8 mouse cellular contexts compared by ENCODE assay signal in genomic region chr6:47780576-47781013, GRCm38 (mm10). TPM values are rescaled to one million over a fixed set of nuclear protein-coding genes. Genes with fewer than 3 reads are reported as not detected.
DNase-seq lines count a peak whose midpoint lies in the region; ATAC-seq and TF ChIP-seq lines count a peak whose summit lies in the region.

No protein-coding gene starts in this region.

- no peak for TF ChIP-seq CTCF in layer of hippocampus, adult 2 months (conservative IDR thresholded peaks at IDR 0.05)

- no peaks in the 10 kb centered on the region for H3K36me3 ChIP-seq in hindbrain, embryonic 13.5 days
- H3K36me3 ChIP-seq in midbrain, embryonic 11.5 days (ENCODE audit: control insufficient read depth, insufficient read depth, low read length) = no peaks in the 10 kb centered on the region

- H3K4me3 ChIP-seq in layer of hippocampus, adult 2 months = peak overlapping the region; percentile 50
- H3K4me3 ChIP-seq in hindbrain, embryonic 13.5 days = peak overlapping the region; percentile 45
- H3K4me3 ChIP-seq in midbrain, embryonic 11.5 days (ENCODE audit: low read depth, low read length) = peak overlapping the region; percentile 43

- peak overlapping the region; percentile 87 for H3K27ac ChIP-seq in layer of hippocampus, adult 2 months
- no peak overlapping the region for H3K27ac ChIP-seq in hindbrain, embryonic 13.5 days
- no peak overlapping the region for H3K27ac ChIP-seq in midbrain, embryonic 11.5 days (ENCODE audit: low read depth, low read length)

- DNase-seq in layer of hippocampus, adult 2 months (ENCODE audit: low spot score in 2 of 2) = peak in 1 of 2 experiments; percentile 9
- no peak for DNase-seq in layer of hippocampus, postnatal 10 days (ENCODE audit: low spot score in 2 of 2)
- DNase-seq in c-Kit-positive CD71-positive TER-119-positive erythroid progenitor cells, embryonic 14.5 days (ENCODE audit: low spot score) = peak; percentile 76
- no peak for DNase-seq in midbrain, embryonic 11.5 days (ENCODE audit: low spot score, missing footprints)
- DNase-seq in yolk sac, embryonic 10.5 days (ENCODE audit: low spot score) = no peak
- no peak for DNase-seq in layer of hippocampus, adult 18-20 months (ENCODE audit: low spot score in 2 of 2)
- DNase-seq in adrenal gland, postnatal 4 days (ENCODE audit: low spot score in 2 of 2) = no peak

- WGBS in hindbrain, embryonic 13.5 days = 10% methylated on average over 2 of the region's 2 CpGs
- WGBS in midbrain, embryonic 11.5 days = 16% methylated on average over 2 of the region's 2 CpGs

- H3K4me1 ChIP-seq in hindbrain, embryonic 13.5 days (replicated peaks) = peaks cover 12% of the 10 kb centered on the region
- H3K4me1 ChIP-seq in midbrain, embryonic 11.5 days (ENCODE audit: control insufficient read depth, insufficient read depth, low read length) = peaks cover 2% of the 10 kb centered on the region; the same call in 1 of the 2 replicates

- H3K4me2 ChIP-seq in hindbrain, embryonic 13.5 days = peak overlapping the region; percentile 52
- peak overlapping the region; percentile 41 for H3K4me2 ChIP-seq in midbrain, embryonic 11.5 days

- H3K9me3 ChIP-seq in hindbrain, embryonic 13.5 days = no peaks in the 10 kb centered on the region
- H3K9me3 ChIP-seq in midbrain, embryonic 11.5 days (ENCODE audit: control insufficient read depth, low read length) = no peaks in the 10 kb centered on the region

- no peaks in the 10 kb centered on the region for H3K27me3 ChIP-seq in hindbrain, embryonic 13.5 days
- H3K27me3 ChIP-seq in midbrain, embryonic 11.5 days (ENCODE audit: control insufficient read depth, insufficient read depth, low read length) = no peaks in the 10 kb centered on the region

- no peak overlapping the region for H3K9ac ChIP-seq in hindbrain, embryonic 13.5 days
- peak overlapping the region; percentile 52; the same call in 1 of the 2 replicates for H3K9ac ChIP-seq in midbrain, embryonic 11.5 days (ENCODE audit: low read length)

- ATAC-seq in hindbrain, embryonic 13.5 days (ENCODE audit: low FRiP score) = no peak
- no peak for ATAC-seq in midbrain, embryonic 11.5 days (ENCODE audit: low FRiP score)

RNA-seq across cellular contexts. Expression of gene Pdia4, which starts 32.6 kb away (rescaled TPM):
- 10 to 100 TPM; 58.2 to 62.5 TPM for total RNA-seq in layer of hippocampus, adult 2 months (2021)
- total RNA-seq in layer of hippocampus, postnatal 10 days (2021) = 10 to 100 TPM; 44.8 to 47.8 TPM
- 177 and 180 TPM in 2 replicates for polyA plus RNA-seq in hindbrain, embryonic 13.5 days (2015; fragmentation: Nextera tagmentation; extraction: Ambion mirVana)
- 258 and 263 TPM in 2 replicates for polyA plus RNA-seq in midbrain, embryonic 11.5 days (2014; fragmentation: Nextera tagmentation; extraction: Ambion mirVana)
- 10 to 100 TPM; 73.1 to 74.2 TPM for total RNA-seq in layer of hippocampus, adult 18-20 months (2021)
- 100 to 1,000 TPM; 115 to 130 TPM for total RNA-seq in adrenal gland, postnatal 4 days (2021)

RNA-seq across cellular contexts. Expression of gene Zfp786, which starts 50.1 kb away (rescaled TPM):
- total RNA-seq in layer of hippocampus, adult 2 months (2021) = 1 to 10 TPM; 5.5 to 6.5 TPM
- total RNA-seq in layer of hippocampus, postnatal 10 days (2021) = 1 to 10 TPM; 7.0 to 7.2 TPM
- polyA plus RNA-seq in hindbrain, embryonic 13.5 days (2015; fragmentation: Nextera tagmentation; extraction: Ambion mirVana) = 15.3 and 16.6 TPM in 2 replicates
- 7.0 and 8.1 TPM in 2 replicates for polyA plus RNA-seq in midbrain, embryonic 11.5 days (2014; fragmentation: Nextera tagmentation; extraction: Ambion mirVana)
- total RNA-seq in layer of hippocampus, adult 18-20 months (2021) = 1 to 10 TPM; 4.9 to 5.0 TPM
- 1 to 10 TPM; 2.1 to 2.7 TPM for total RNA-seq in adrenal gland, postnatal 4 days (2021)

RNA-seq across cellular contexts. Expression of gene Zfp398, which starts 54.9 kb away (rescaled TPM):
- 10 to 100 TPM; 21.9 to 22.5 TPM for total RNA-seq in layer of hippocampus, adult 2 months (2021)
- 10 to 100 TPM; 20.2 to 21.3 TPM for total RNA-seq in layer of hippocampus, postnatal 10 days (2021)
- 17.9 and 18.1 TPM in 2 replicates for polyA plus RNA-seq in hindbrain, embryonic 13.5 days (2015; fragmentation: Nextera tagmentation; extraction: Ambion mirVana)
- polyA plus RNA-seq in midbrain, embryonic 11.5 days (2014; fragmentation: Nextera tagmentation; extraction: Ambion mirVana) = 7.6 and 8.3 TPM in 2 replicates
- 10 to 100 TPM; 20.1 to 23.8 TPM for total RNA-seq in layer of hippocampus, adult 18-20 months (2021)
- total RNA-seq in adrenal gland, postnatal 4 days (2021) = 10 to 100 TPM; 16.7 to 18.0 TPM
